Mouse (Mus musculus) midbrain, embryonic 10.5 days (tissue): ENCODE data around the gene Slc4a1. TPM values are rescaled to one million over a fixed set of nuclear protein-coding genes. Genes with fewer than 3 reads are reported as not detected.

Experiments
- DNase-seq: peaks from one replicate; pipeline ENCODE4 v3.0.0-alpha.2; 2017; ENCODE audit warnings: low spot score
- H3K27ac ChIP-seq: fragments of 300-500 bp; sonication (generic); replicated peaks from 2 replicates; pipeline ENCODE4 v1.5.1; 2016; ENCODE audit warnings: mild to moderate bottlenecking
- H3K27me3 ChIP-seq: fragments of 300-500 bp; sonication (generic); 2 replicates; pipeline ENCODE4 v1.6.1; 2016; ENCODE audit warnings: low read depth, mild to moderate bottlenecking; ENCODE audit not compliant: poor library complexity, severe bottlenecking
- H3K36me3 ChIP-seq: fragments of 300-500 bp; sonication (generic); 2 replicates; pipeline ENCODE4 v1.6.1; 2016; ENCODE audit warnings: mild to moderate bottlenecking, moderate library complexity
- H3K4me1 ChIP-seq: fragments of 300-500 bp; sonication (generic); 2 replicates; pipeline ENCODE4 v1.6.1; 2016
- H3K4me3 ChIP-seq: fragments of 300-500 bp; sonication (generic); 2 replicates; pipeline ENCODE4 v1.5.1; 2016; ENCODE audit warnings: mild to moderate bottlenecking, moderate library complexity
- H3K9me3 ChIP-seq: fragments of 300-500 bp; sonication (generic); replicated peaks from 2 replicates; pipeline ENCODE4 v1.6.1; 2016; ENCODE audit warnings: mild to moderate bottlenecking
- WGBS: fragments of 180-500 bp; shearing (Covaris S2); methylation state at CpG from one replicate; pipeline ENCODE4 v1.1.7; 2016; 5-methylcytosine and 5-hydroxymethylcytosine counted together
- microRNA-seq: library from miRNA; unstranded; fragments of <30 nt; microRNA quantifications from one replicate; pipeline ENCODE4, GENCODE M21; 2017
- polyA plus RNA-seq: library from polyadenylated mRNA; unstranded; fragments of >200 nt; fragmentation: Nextera tagmentation; extraction: Ambion mirVana; gene quantifications from 2 replicates; pipeline ENCODE4 v1.2.1, GENCODE M21; 2016

Slc4a1 gene
- polyA plus RNA-seq, 1 experiment from 2014 or later, result 33.9 TPM

DNA sequence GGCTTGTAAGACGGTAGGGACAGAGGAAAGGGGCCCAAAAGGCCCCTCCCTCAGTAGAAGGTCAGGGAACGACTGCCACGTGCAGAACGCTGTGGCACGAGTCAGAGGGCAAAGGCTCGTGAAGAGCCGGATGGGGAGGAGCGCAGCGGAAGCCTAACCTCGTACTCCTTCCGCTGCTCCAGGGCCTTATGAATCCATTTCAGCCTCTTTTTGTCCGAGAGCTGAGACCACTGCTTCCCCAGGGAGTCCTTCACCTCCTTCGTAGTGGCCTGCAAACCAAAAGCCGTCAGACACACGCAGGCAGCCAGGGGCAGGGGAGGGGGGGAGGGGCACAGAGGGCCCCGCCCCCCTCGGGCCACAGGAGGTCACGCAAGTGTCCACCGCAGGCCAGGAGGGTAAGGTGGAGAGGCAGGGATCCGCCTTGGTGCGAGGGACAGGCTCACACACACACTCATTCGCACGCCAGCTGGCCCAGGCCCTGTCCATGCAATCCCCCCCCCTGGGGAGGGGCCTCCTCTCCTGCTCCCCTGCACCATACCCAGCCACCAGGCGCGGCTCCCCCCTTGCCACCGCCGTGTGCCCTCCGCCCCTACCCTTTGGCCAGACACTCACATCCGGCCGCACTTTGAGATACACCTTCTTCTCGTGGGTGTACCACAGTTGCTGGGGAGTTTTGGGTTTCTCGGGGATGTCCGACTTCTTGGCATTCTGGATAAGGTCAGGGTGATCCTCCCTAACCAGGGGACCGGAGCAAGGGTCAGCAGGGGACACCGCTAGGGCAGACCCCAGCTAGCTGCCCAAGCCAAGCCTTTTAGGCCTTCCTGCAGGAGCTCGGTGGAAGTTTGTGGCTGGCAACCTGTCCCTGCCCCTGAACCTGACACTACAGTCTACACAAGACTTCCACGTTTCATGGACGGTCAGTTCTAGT is 55.0 kb downstream of the Slc4a1 start:
- peaks cover 92% of the 10 kb centered on the region for H3K36me3 ChIP-seq
- no peaks in the 10 kb centered on the region for H3K27me3 ChIP-seq
- no peak for DNase-seq
- peak overlapping the region; percentile 59 for H3K27ac ChIP-seq
- no peaks in the 10 kb centered on the region for H3K9me3 ChIP-seq
- 45% methylated on average over 38 of the region's 38 CpGs for WGBS
- H3K4me1 ChIP-seq, result peaks cover 47% of the 10 kb centered on the region
- H3K4me3 ChIP-seq, result peak overlapping the region; percentile 52

- WGBS, result 89% methylated on average over 22 of the region's 22 CpGs
- no peak for DNase-seq
- no peaks in the 10 kb centered on the region for H3K9me3 ChIP-seq
- peak overlapping the region; percentile 69; the same call in 1 of the 2 replicates for H3K27ac ChIP-seq
- H3K4me1 ChIP-seq, result peaks cover 37% of the 10 kb centered on the region
- peak overlapping the region; percentile 52 for H3K4me3 ChIP-seq
- no peaks in the 10 kb centered on the region for H3K27me3 ChIP-seq
- H3K36me3 ChIP-seq, result peaks cover 96% of the 10 kb centered on the region
These were observed 56.0 kb downstream of the Slc4a1 start for GRCm38 (mm10) chr11:102309821-102310617.

GRCm38 (mm10) chr11:102308979-102309378 is 57.0 kb downstream of the Slc4a1 start:
- peak; percentile 97 for DNase-seq
- H3K36me3 ChIP-seq, result peaks cover 87% of the 10 kb centered on the region
- peak overlapping the region; percentile 52 for H3K4me3 ChIP-seq
- H3K4me1 ChIP-seq, result peaks cover 34% of the 10 kb centered on the region
- no peaks in the 10 kb centered on the region for H3K27me3 ChIP-seq
- WGBS, result 1% methylated on average over 27 of the region's 27 CpGs
- H3K9me3 ChIP-seq, result no peaks in the 10 kb centered on the region
- peak overlapping the region; percentile 69 for H3K27ac ChIP-seq

- no peak for DNase-seq
- Histone ChIP-seq H3K9me3 (no peaks in the 10 kb centered on the region), H3K27ac (no peak overlapping the region), H3K27me3 (no peaks in the 10 kb centered on the region), H3K36me3 (peaks cover 79% of the 10 kb centered on the region), H3K4me3 (no peak overlapping the region), H3K4me1 (peaks cover 34% of the 10 kb centered on the region)
- 89% methylated on average over 9 of the region's 9 CpGs for WGBS
These were observed 57.9 kb downstream of the Slc4a1 start for GRCm38 (mm10) chr11:102308104-102308503.

GRCm38 (mm10) chr11:102305359-102305758 is 60.6 kb downstream of the Slc4a1 start:
- Histone ChIP-seq H3K4me1 (peaks cover 19% of the 10 kb centered on the region), H3K27me3 (no peaks in the 10 kb centered on the region), H3K36me3 (peaks cover 51% of the 10 kb centered on the region), H3K4me3 (no peak overlapping the region), H3K9me3 (no peaks in the 10 kb centered on the region), H3K27ac (no peak overlapping the region)
- WGBS, result 53% methylated on average over 3 of the region's 3 CpGs
- no peak for DNase-seq

DNA sequence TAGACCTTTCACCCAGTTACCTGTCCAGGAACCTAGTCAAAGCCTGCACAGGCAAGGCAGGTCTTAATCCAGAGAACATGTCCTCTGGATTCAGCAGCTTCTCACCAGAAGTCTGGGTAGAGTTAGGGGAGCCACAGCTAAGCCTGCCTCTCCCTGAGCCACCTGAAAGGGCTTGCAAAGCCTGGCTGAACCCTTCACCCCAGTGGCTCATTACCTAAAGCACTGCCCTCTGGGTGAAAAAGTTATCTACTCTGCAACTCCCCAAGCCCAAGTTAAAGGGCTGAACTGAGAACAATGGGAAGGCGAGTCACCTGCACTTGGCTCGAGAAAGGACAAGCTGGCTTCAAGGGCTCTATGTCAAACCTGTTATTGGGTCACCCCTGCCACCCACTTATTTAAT is 61.9 kb downstream of the Slc4a1 start:
- DNase-seq, result no peak
- peaks cover 11% of the 10 kb centered on the region for H3K4me1 ChIP-seq
- 60% methylated on average over 2 of the region's 2 CpGs for WGBS
- H3K27ac ChIP-seq, result no peak overlapping the region
- H3K9me3 ChIP-seq, result no peaks in the 10 kb centered on the region
- no peaks in the 10 kb centered on the region for H3K27me3 ChIP-seq
- no peak overlapping the region for H3K4me3 ChIP-seq
- H3K36me3 ChIP-seq, result peaks cover 39% of the 10 kb centered on the region

- peaks cover 25% of the 10 kb centered on the region for H3K4me1 ChIP-seq
- no peaks in the 10 kb centered on the region for H3K9me3 ChIP-seq
- H3K36me3 ChIP-seq, result peaks cover under 1% of the 10 kb centered on the region; the same call in 1 of the 2 replicates
- no peak overlapping the region for H3K4me3 ChIP-seq
- WGBS, result 12% methylated on average over 1 of the region's 1 CpGs
- DNase-seq, result peak; percentile 65
- H3K27ac ChIP-seq, result peak overlapping the region; percentile 57; the same call in 1 of the 2 replicates
- H3K27me3 ChIP-seq, result no peaks in the 10 kb centered on the region
These were observed 66.2 kb downstream of the Slc4a1 start for GRCm38 (mm10) chr11:102299839-102300238.

Small RNA genes within 50 kb of the gene (microRNA-seq; reads per million reads assigned to microRNA genes)
- not detected for gene Mir6930

Other genes starting within 250 kb of the Slc4a1 start
- gene Nags, start 220.7 kb downstream of the Slc4a1 start, polyA plus RNA-seq, result 0.10 TPM in 1 of 2 replicates, not detected in the other
- gene Tmem101, start 209.8 kb downstream of the Slc4a1 start, polyA plus RNA-seq, result 40.4 and 42.3 TPM in 2 replicates
- gene Lsm12, start 180.9 kb downstream of the Slc4a1 start, polyA plus RNA-seq, result 141 and 144 TPM in 2 replicates
- gene G6pc3, start 176.6 kb downstream of the Slc4a1 start, polyA plus RNA-seq, result 39.1 and 41.5 TPM in 2 replicates
- gene Hdac5, start 136.0 kb downstream of the Slc4a1 start, polyA plus RNA-seq, result 57.3 and 68.9 TPM in 2 replicates
- 25.8 and 27.3 TPM in 2 replicates for gene BC030867, start 117.3 kb downstream of the Slc4a1 start, polyA plus RNA-seq
- 0.05 TPM in 1 of 2 replicates, not detected in the other for gene Asb16, start 97.5 kb downstream of the Slc4a1 start, polyA plus RNA-seq
- gene Tmub2, start 81.3 kb downstream of the Slc4a1 start, polyA plus RNA-seq, result 51.3 and 60.5 TPM in 2 replicates
- 13.9 and 16.5 TPM in 2 replicates for gene Atxn7l3, start 69.6 kb downstream of the Slc4a1 start, polyA plus RNA-seq
- gene Ubtf, start 46.5 kb downstream of the Slc4a1 start, polyA plus RNA-seq, result 89.6 and 90.3 TPM in 2 replicates
- 21.5 and 40.7 TPM in 2 replicates for gene Rundc3a, start 27.2 kb upstream of the Slc4a1 start, polyA plus RNA-seq
- gene Slc25a39, start 41.7 kb upstream of the Slc4a1 start, polyA plus RNA-seq, result 234 and 249 TPM in 2 replicates
- gene Grn, start 64.1 kb upstream of the Slc4a1 start, polyA plus RNA-seq, result 63.5 and 77.1 TPM in 2 replicates
- gene Fam171a2, start 81.5 kb upstream of the Slc4a1 start, polyA plus RNA-seq, result 3.0 and 4.0 TPM in 2 replicates
- gene Itga2b, start 103.9 kb upstream of the Slc4a1 start, polyA plus RNA-seq, result 5.8 and 6.9 TPM in 2 replicates
- gene Gpatch8, start 190.2 kb upstream of the Slc4a1 start, polyA plus RNA-seq, result 65.5 and 73.8 TPM in 2 replicates
- gene Gm11627, start 213.3 kb upstream of the Slc4a1 start, polyA plus RNA-seq, result 11.1 and 12.6 TPM in 2 replicates
- 26.5 and 27.9 TPM in 2 replicates for gene Fzd2, start 238.2 kb upstream of the Slc4a1 start, polyA plus RNA-seq